Mouse (Mus musculus): ENCODE measurements around the gene Klk10. TPM values are rescaled to one million over a fixed set of nuclear protein-coding genes. Genes with fewer than 3 reads are reported as not detected.

Gene Klk10
- polyA plus RNA-seq, 1 experiment from 2014 or later, result 17.4 TPM

Other genes with a start within 250 kb of the Klk10 start
- gene Cd33, start 236.6 kb upstream of the Klk10 start, polyA plus RNA-seq (2015; fragmentation: Nextera tagmentation; extraction: Ambion mirVana), result 2.1 and 2.3 TPM in 2 replicates
- gene Zfp658, start 218.8 kb upstream of the Klk10 start, polyA plus RNA-seq (2015; fragmentation: Nextera tagmentation; extraction: Ambion mirVana), result 2.9 and 3.6 TPM in 2 replicates
- 10.3 and 11.3 TPM in 2 replicates for gene Zfp719, start 201.4 kb upstream of the Klk10 start, polyA plus RNA-seq (2015; fragmentation: Nextera tagmentation; extraction: Ambion mirVana)
- not detected in 2 replicates for gene Zfp819, start 173.9 kb upstream of the Klk10 start, polyA plus RNA-seq (2015; fragmentation: Nextera tagmentation; extraction: Ambion mirVana)
- gene Ceacam18, start 146.3 kb upstream of the Klk10 start, polyA plus RNA-seq (2015; fragmentation: Nextera tagmentation; extraction: Ambion mirVana), result 1.1 and 2.2 TPM in 2 replicates
- gene Siglece, start 120.9 kb upstream of the Klk10 start, polyA plus RNA-seq (2015; fragmentation: Nextera tagmentation; extraction: Ambion mirVana), result 1.7 and 2.0 TPM in 2 replicates
- gene Ctu1, start 109.0 kb upstream of the Klk10 start, polyA plus RNA-seq (2015; fragmentation: Nextera tagmentation; extraction: Ambion mirVana), result 14.3 and 14.7 TPM in 2 replicates
- 0.21 TPM in 1 of 2 replicates, not detected in the other for gene Klk14, start 90.6 kb upstream of the Klk10 start, polyA plus RNA-seq (2015; fragmentation: Nextera tagmentation; extraction: Ambion mirVana)
- gene Klk13, start 68.5 kb upstream of the Klk10 start, polyA plus RNA-seq (2015; fragmentation: Nextera tagmentation; extraction: Ambion mirVana), result 2.0 and 5.5 TPM in 2 replicates
- gene Klk12, start 12.1 kb upstream of the Klk10 start, polyA plus RNA-seq (2015; fragmentation: Nextera tagmentation; extraction: Ambion mirVana), result 0.57 and 2.4 TPM in 2 replicates
- gene Klk11, start 6.4 kb upstream of the Klk10 start, polyA plus RNA-seq (2015; fragmentation: Nextera tagmentation; extraction: Ambion mirVana), result 4.0 and 8.7 TPM in 2 replicates
- gene Klk9, start 10.9 kb downstream of the Klk10 start, polyA plus RNA-seq (2015; fragmentation: Nextera tagmentation; extraction: Ambion mirVana), result 0.17 and 0.77 TPM in 2 replicates
- gene Klk8, start 16.5 kb downstream of the Klk10 start, polyA plus RNA-seq (2015; fragmentation: Nextera tagmentation; extraction: Ambion mirVana), result 17.8 and 24.5 TPM in 2 replicates
- gene Klk7, start 30.3 kb downstream of the Klk10 start, polyA plus RNA-seq (2015; fragmentation: Nextera tagmentation; extraction: Ambion mirVana), result not detected in 2 replicates
- 0.18 and 0.32 TPM in 2 replicates for gene Klk6, start 43.5 kb downstream of the Klk10 start, polyA plus RNA-seq (2015; fragmentation: Nextera tagmentation; extraction: Ambion mirVana)
- not detected in 2 replicates for gene Klk5, start 60.9 kb downstream of the Klk10 start, polyA plus RNA-seq (2015; fragmentation: Nextera tagmentation; extraction: Ambion mirVana)
- not detected in 2 replicates for gene Klk4, start 100.1 kb downstream of the Klk10 start, polyA plus RNA-seq (2015; fragmentation: Nextera tagmentation; extraction: Ambion mirVana)
- not detected in 2 replicates for gene Klk15, start 152.7 kb downstream of the Klk10 start, polyA plus RNA-seq (2015; fragmentation: Nextera tagmentation; extraction: Ambion mirVana)
- gene Klk1b8, start 169.6 kb downstream of the Klk10 start, polyA plus RNA-seq (2015; fragmentation: Nextera tagmentation; extraction: Ambion mirVana), result 1.4 and 1.7 TPM in 2 replicates
- not detected in 2 replicates for gene Klk1b1, start 185.7 kb downstream of the Klk10 start, polyA plus RNA-seq (2015; fragmentation: Nextera tagmentation; extraction: Ambion mirVana)
- gene Klk1b9, start 195.0 kb downstream of the Klk10 start, polyA plus RNA-seq (2015; fragmentation: Nextera tagmentation; extraction: Ambion mirVana), result not detected in 2 replicates
- gene Klk1b11, start 214.8 kb downstream of the Klk10 start, polyA plus RNA-seq (2015; fragmentation: Nextera tagmentation; extraction: Ambion mirVana), result 0.26 TPM in 1 of 2 replicates, not detected in the other
- gene Klk1b26, start 231.1 kb downstream of the Klk10 start, polyA plus RNA-seq (2015; fragmentation: Nextera tagmentation; extraction: Ambion mirVana), result 0.13 TPM in 1 of 2 replicates, not detected in the other